Mouse (Mus musculus): Measurements from ENCODE around the gene Ptprs. TPM values are rescaled to one million over a fixed set of nuclear protein-coding genes. Genes with fewer than 3 reads are reported as not detected.

The Ptprs gene
- total RNA-seq, 1 experiment from 2014 or later: 102 TPM

- no peak for DNase-seq
Measured at GRCm38 (mm10) chr17:56493841-56494240, 17.6 kb upstream of the Ptprs start.

GRCm38 (mm10) chr17:56490438-56491152 is 14.3 kb upstream of the Ptprs start:
- no peak for DNase-seq

DNA sequence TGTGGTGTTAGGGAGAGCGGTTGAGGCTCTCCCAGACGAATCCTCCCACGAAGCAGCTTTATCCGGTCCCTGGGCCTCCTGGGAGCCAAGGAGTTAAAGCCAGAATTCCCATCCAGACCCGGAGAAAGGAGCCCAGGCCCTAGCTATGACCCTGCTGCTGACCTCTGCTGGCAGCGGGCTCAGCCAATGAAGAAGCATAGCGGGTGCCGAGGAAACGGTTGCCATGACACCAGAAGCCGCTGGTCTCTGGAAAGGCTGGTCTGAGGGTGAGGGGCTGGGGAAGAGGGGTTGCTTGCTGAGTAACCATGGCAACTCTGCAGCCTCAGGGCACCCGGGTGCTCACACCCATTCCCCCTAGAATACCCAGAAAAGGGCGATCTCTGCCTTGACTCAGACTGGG is 11.7 kb upstream of the Ptprs start:
- no peak for DNase-seq

GRCm38 (mm10) chr17:56487441-56487888 is 11.2 kb upstream of the Ptprs start:
- peak; percentile 77 for DNase-seq

- DNase-seq: no peak
Measured at GRCm38 (mm10) chr17:56485926-56486325, 9.6 kb upstream of the Ptprs start.

DNA sequence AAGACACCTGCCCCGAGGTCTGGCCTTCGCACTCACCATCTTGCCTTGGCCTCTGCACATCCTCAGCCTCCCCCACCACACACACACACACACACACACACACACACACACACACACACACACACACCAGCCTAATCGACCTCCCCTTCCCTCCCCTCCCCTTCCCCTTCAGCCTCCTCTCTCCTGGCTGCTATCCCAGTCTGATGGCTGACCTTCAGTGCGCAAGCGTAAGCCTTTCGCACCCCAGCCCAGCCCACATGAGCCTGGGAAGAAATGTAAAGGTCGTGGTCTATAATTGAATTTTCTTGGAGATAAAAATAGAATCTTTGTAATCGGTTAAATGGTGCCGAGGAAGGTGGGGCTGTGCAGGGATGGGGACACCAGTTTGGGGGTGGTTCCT is 8.8 kb upstream of the Ptprs start:
- peak; percentile 52 for DNase-seq

GRCm38 (mm10) chr17:56482671-56483070 is 6.4 kb upstream of the Ptprs start:
- no peak for DNase-seq

DNA sequence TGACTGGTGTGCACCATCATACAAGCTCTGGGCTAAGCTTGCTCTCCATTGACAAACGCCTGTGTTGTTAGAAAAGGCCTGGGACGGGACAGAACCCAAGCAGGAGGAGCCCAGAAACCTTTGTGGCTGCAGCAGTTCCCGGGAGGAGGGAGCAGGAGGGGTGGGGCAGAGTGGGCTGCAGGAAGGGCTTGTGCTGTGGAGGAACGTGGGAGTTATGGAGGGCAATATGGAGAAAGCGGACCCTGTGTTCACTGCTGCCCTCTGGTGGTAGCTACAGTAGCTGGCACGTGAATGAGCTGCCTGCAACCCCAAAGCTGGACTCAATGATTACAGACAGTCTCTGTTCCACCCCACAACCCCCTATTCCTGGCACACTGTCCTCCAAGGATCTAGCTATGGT is 3.1 kb upstream of the Ptprs start:
- peak; percentile 80 for DNase-seq

DNA sequence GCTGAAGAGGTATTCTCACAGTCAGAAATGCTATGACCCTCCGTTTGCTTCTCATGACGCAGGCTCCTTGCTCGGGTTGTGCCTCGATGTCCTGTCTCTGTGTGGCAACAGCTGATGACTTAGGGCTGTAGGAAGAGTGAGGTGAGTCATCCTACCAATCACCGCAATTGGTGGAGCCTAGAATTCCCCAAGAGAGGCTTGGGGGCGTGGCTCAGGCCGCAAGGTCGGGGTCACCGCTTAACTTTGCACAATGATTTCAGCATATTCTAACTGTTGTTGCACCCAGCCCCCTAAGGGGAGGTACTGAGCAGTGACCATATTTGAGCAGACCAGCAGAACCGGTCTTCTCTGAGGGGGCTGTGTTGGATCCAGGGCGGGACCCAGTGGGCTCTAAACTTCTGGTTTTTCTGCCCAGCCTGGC is 1.9 kb upstream of the Ptprs start:
- peak; percentile 84 for DNase-seq

DNA sequence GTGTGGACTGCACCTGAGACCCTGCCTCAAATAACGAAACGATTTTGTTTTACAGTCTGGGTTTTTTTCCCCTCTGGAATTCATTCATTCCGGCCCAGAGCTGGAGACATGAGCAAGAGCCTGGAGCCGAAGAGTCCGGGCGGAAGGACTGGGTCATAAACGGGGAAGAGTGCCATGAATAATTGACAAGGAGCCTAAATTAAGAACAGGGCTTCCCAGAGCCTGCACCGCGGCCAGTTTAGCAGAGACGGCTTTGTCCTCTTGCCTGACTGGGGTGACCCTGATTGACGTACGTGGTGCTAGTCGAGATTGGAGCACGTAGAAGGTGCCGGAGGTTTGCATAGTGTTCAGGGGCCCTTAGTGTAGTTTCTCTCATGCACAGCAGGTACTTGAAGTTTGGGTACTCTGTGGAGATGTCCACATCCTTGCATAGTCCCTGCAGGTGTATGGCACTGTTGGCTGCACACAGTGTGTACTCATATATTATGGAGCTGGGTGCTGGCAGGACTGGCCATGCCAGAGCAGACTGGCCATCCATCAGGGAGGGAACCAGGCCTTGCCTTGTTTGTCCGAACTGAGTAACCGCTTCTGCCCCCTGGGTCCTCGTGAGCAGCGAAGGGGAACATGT is 1.0 kb upstream of the Ptprs start:
- no peak for DNase-seq

DNA sequence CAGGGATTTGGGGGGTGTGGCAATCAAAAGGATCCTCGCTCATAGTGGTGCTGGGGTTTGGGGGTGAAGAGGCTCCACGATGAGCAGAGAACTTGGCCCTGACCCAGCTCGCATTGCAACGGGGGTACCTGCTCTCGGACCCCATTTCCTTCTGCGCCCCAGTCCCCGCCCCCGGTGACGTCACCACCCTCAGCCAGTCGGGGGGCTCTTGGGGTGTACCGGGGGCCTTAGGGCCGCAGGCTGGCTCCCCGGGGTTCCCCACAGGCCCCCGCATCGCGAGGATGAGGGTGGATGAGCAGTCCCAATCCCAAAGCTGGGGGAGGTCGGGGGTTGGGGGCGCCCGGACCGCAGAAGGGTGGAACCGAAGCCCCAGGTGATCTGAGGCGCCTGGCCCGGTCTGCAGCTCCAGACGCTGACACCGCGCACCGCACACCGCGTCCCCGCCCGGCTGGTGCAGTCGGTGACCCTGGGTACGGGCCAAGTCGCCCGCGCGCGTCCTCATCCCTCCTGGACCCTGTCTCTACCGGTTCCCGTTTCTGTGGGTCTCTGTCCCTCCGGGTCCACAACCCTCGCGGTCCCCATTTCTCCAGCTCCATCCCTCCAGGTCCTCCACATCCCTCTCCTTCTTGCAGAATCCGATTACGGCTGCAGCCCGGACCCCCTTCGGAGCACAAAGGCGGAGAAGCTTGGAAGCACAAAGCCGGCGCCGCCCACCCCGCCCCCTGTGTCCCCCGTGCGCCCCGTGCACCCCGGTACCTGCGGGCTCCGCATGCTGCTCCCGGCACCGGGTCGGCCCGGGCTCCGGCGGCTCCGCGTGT is 490 bp downstream of the Ptprs start:
- DNase-seq: peak; percentile 60

GRCm38 (mm10) chr17:56474831-56475581 is 1.3 kb downstream of the Ptprs start:
- DNase-seq: no peak

DNA sequence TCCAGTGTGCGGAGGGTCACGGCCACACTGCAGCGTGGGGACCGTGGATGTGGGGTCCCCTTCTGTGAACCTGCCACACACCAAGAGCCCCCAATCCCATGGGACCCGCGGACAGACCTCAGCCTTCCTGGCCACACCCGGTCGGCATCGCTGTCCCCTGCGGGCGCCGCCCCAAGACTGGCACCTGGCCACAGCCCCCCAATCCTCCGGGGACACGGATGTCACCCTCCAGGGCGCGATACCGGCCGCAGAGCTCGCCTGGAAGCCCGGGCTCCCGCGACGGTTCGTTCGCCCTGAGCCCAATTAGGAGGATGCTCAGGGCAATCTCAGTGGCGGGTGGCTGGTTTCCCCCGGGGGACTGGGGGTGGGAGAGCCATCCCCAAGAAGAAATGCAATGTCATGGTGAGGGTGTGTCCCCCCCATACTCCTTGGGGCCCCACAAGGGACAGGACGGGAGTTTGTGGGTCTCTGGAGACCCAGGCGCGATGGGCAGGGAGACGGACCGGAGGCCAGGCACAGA is 1.9 kb downstream of the Ptprs start:
- DNase-seq: no peak

DNA sequence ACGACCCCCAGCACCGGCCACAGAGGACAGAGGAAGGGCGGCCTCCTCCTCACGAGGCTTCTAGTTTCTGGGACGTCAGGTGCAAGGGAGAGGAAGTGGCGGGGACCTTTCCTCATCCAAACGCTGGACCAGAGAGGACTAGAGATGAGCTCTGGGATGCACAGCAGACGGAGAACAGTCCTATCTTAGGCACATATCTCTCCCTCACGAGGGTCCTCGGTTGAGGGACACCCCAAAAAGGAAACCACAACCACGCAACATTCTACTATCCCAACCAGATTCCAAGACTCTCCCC is 2.7 kb downstream of the Ptprs start:
- DNase-seq: no peak

- peak; percentile 87 for DNase-seq
Measured at GRCm38 (mm10) chr17:56472733-56473610, 3.3 kb downstream of the Ptprs start.

- DNase-seq: no peak
Measured at GRCm38 (mm10) chr17:56472121-56472520, 4.2 kb downstream of the Ptprs start.

GRCm38 (mm10) chr17:56471136-56471535 is 5.1 kb downstream of the Ptprs start:
- peak; percentile 67 for DNase-seq

GRCm38 (mm10) chr17:56470571-56470970 is 5.7 kb downstream of the Ptprs start:
- DNase-seq: no peak

GRCm38 (mm10) chr17:56470001-56470436 is 6.3 kb downstream of the Ptprs start:
- DNase-seq: peak; percentile 60

DNA sequence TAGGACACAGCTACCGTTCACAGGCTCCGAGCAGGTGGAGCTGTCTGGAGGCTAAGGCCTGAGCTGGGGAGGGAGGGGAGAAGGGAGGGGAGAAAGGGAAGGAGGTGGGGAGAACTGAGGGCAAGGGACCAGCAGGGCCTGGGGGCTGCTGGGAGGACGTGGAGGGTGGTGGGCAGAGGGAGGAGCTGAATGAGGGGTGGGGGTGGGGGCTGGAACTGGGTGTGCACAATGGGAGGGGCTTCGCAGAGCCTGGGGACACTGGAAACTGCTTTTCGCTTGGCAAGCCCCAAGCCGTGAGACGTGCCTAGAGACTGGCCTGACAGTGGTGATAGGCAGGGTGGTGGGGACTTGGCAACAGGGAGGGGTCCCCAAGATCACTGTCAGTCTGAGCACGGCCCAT is 7.0 kb downstream of the Ptprs start:
- no peak for DNase-seq

- DNase-seq: no peak
Measured at GRCm38 (mm10) chr17:56468870-56469269, 7.4 kb downstream of the Ptprs start.
